Mouse (Mus musculus) cortical plate, adult 2 months (tissue): ENCODE data around the gene Cfap77. TPM values are rescaled to one million over a fixed set of nuclear protein-coding genes. Genes with fewer than 3 reads are reported as not detected.
"Not testable (repeated sequence)": the region's sequence is repeated elsewhere in the genome, so short reads cannot be mapped to it uniquely, and the experiment has no call there.

ENCODE experiments used
- H3K27ac ChIP-seq: fragments of 200-500 bp; 2 replicates; pipeline ENCODE4 v1.5.1; 2012; ENCODE audit warnings: low read length, control low read depth, inconsistent platforms; ENCODE audit not compliant: insufficient read depth
- H3K4me1 ChIP-seq: fragments of 200-500 bp; 2 replicates; pipeline ENCODE4 v1.6.1; 2011; ENCODE audit warnings: low read length; ENCODE audit not compliant: control insufficient read depth, insufficient read depth
- H3K4me3 ChIP-seq: fragments of 200-500 bp; 2 replicates; pipeline ENCODE4 v1.5.1; 2011; ENCODE audit warnings: mild to moderate bottlenecking, low read length, control low read depth; ENCODE audit not compliant: insufficient read depth
- CTCF ChIP-seq: fragments of 200-500 bp; IDR thresholded peaks from 2 replicates; pipeline ENCODE4 v1.5.1; 2011; ENCODE audit warnings: mild to moderate bottlenecking, control low read depth, low read length; ENCODE audit not compliant: insufficient read depth; ENCODE audit errors: extremely low read depth
- POLR2A ChIP-seq: fragments of 200-500 bp; IDR thresholded peaks from 2 replicates; pipeline ENCODE4 v1.6.1; 2011; ENCODE audit warnings: mild to moderate bottlenecking, low read length, control low read depth; ENCODE audit not compliant: insufficient read depth; ENCODE audit errors: extremely low read depth
- polyA plus RNA-seq: library from polyadenylated mRNA; depleted of rRNA; stranded (reverse); fragments of >200 nt; gene quantifications from 2 replicates; pipeline ENCODE4 v1.2.3, GENCODE M21; 2012; rRNA removed

Gene Cfap77
- polyA plus RNA-seq, result 0.15 TPM in 1 of 2 replicates, not detected in the other

GRCm38 (mm10) chr2:29054991-29055390 lies at the start of gene Cfap77:
Gene Cfap77 (minus strand): TSS chr2:29055066.
- no peak within 1 kb of the TSS for H3K27ac ChIP-seq
- H3K4me1 ChIP-seq, result no peaks in the 10 kb centered on the region
- peak within 1 kb of the TSS; percentile 33 for H3K4me3 ChIP-seq
- TF ChIP-seq CTCF (no peak), POLR2A (no peak)

GRCm38 (mm10) chr2:29102416-29103377 lies 47.8 kb upstream of the Cfap77 start:
- H3K4me1 ChIP-seq, H3K4me3 ChIP-seq, H3K27ac ChIP-seq: not testable (repeated sequence)

GRCm38 (mm10) chr2:29100822-29101534 lies 46.1 kb upstream of the Cfap77 start:
- peak overlapping the region; percentile 35; the same call in 1 of the 2 replicates for H3K27ac ChIP-seq
- TF ChIP-seq CTCF (no peak), POLR2A (no peak)
- H3K4me1 ChIP-seq, result no peaks in the 10 kb centered on the region
- no peak overlapping the region for H3K4me3 ChIP-seq

GRCm38 (mm10) chr2:29099646-29100045 lies 44.8 kb upstream of the Cfap77 start:
- H3K4me1 ChIP-seq, result no peaks in the 10 kb centered on the region
- TF ChIP-seq POLR2A, result no peak
- no peak for TF ChIP-seq CTCF
- no peak overlapping the region for H3K27ac ChIP-seq
- H3K4me3 ChIP-seq, result no peak overlapping the region

DNA sequence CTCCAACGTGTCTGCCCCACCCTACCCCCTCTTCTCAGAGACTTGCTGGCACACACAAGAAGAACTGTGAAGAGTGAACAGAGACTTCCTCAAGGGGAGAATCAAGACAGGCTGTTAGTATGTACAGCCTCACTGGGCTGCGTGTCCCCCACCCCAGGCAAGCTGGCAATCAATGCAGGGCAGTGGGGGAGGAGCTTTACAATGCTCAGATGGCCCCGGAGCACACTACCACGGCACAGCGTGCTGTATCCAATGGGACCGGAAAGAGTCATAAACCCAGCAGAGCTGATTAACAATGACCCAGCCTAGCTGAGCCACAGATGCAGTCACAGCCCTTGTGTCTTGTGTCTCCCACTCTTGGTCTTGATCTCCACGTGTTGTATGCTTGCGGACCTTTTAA lies 43.9 kb upstream of the Cfap77 start:
- Histone ChIP-seq H3K27ac (no peak overlapping the region), H3K4me1 (no peaks in the 10 kb centered on the region), H3K4me3 (no peak overlapping the region)
- no peak for TF ChIP-seq CTCF
- TF ChIP-seq POLR2A, result no peak

- H3K27ac ChIP-seq, H3K4me1 ChIP-seq, H3K4me3 ChIP-seq: not testable (repeated sequence)
Observed at GRCm38 (mm10) chr2:29097955-29098354, 43.1 kb upstream of the Cfap77 start.

- no peak for TF ChIP-seq POLR2A
- no peak for TF ChIP-seq CTCF
- Histone ChIP-seq H3K27ac (no peak overlapping the region), H3K4me3 (no peak overlapping the region), H3K4me1 (no peaks in the 10 kb centered on the region)
Observed at GRCm38 (mm10) chr2:29097465-29097864, 42.6 kb upstream of the Cfap77 start.

DNA sequence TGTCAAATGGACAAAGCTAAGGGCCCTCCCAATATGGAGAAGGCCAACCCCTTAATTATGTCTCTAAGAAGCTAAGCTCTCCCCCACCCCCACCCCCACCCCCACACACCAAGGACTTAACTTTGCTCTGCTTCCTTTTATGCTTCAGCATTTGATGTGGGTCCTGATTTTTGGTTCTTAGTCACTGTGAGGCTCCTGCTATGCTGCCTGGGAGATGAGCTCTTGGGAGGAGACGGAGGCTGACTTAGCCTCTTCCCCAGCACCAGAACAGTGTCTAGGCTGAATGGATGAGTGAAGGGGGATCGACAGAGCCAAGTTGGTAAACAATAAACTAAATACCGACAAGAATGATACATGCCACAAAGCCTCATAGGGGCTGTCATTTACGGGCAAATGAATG lies 41.9 kb upstream of the Cfap77 start:
- Histone ChIP-seq H3K27ac (no peak overlapping the region), H3K4me1 (no peaks in the 10 kb centered on the region), H3K4me3 (no peak overlapping the region)
- TF ChIP-seq CTCF (no peak), POLR2A (no peak)

DNA sequence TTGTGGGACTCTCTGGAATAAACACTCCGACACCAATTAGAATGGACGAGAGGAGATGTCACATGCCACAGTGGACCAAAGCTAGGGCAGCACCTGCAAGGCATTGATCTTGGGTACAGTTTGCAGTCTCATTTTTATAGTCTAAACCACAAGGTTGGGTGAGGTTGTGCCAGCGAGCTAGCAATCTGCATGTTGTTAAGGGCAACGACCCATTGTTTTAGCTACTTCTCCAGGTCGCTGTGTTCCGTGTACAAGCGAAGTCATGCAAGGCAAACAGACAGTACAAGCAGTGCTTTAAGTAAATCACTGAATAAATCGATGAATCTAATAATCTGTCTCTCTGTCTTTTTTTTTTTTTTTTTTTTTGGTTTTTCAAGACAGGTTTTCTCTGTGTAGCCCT lies 40.8 kb upstream of the Cfap77 start:
- no peak overlapping the region for H3K27ac ChIP-seq
- no peaks in the 10 kb centered on the region for H3K4me1 ChIP-seq
- no peak overlapping the region for H3K4me3 ChIP-seq
- no peak for TF ChIP-seq CTCF
- TF ChIP-seq POLR2A, result no peak

- not testable (repeated sequence) for H3K4me3 ChIP-seq, H3K27ac ChIP-seq, H3K4me1 ChIP-seq
Observed at GRCm38 (mm10) chr2:29089276-29089675, 34.4 kb upstream of the Cfap77 start.

- no peak overlapping the region for H3K27ac ChIP-seq
- no peak overlapping the region for H3K4me3 ChIP-seq
- no peaks in the 10 kb centered on the region for H3K4me1 ChIP-seq
- no peak for TF ChIP-seq CTCF
- no peak for TF ChIP-seq POLR2A
Observed at GRCm38 (mm10) chr2:29086026-29086425, 31.2 kb upstream of the Cfap77 start.
